Mouse (Mus musculus) limb, embryonic 13.5 days (tissue): ENCODE data around the gene Urad. TPM values are rescaled to one million over a fixed set of nuclear protein-coding genes. Genes with fewer than 3 reads are reported as not detected.

Experiments used
- ATAC-seq: fragments of 200-750 bp; cut with Nextera tagmentation; 2 replicates; pipeline ENCODE4 v1.8.0; 2017; ENCODE audit warnings: low read depth, moderate number of reproducible peaks, moderate TSS enrichment; ENCODE audit not compliant: low FRiP score
- H3K27ac ChIP-seq: fragments of 300-500 bp; sonication (generic); 2 replicates; pipeline ENCODE4 v1.5.1; 2015; ENCODE audit warnings: inconsistent platforms, mild to moderate bottlenecking, moderate library complexity
- H3K27me3 ChIP-seq: fragments of 300-500 bp; sonication (generic); 2 replicates; pipeline ENCODE4 v1.6.1; 2015; ENCODE audit warnings: mild to moderate bottlenecking, inconsistent platforms
- H3K36me3 ChIP-seq: fragments of 300-500 bp; sonication (generic); 2 replicates; pipeline ENCODE4 v1.6.1; 2015; ENCODE audit warnings: inconsistent platforms, mild to moderate bottlenecking, moderate library complexity
- H3K4me1 ChIP-seq: fragments of 300-500 bp; sonication (generic); 2 replicates; pipeline ENCODE4 v1.6.1; 2015; ENCODE audit warnings: inconsistent platforms
- H3K4me2 ChIP-seq: fragments of 300-500 bp; sonication (generic); replicated peaks from 2 replicates; pipeline ENCODE4 v1.6.1; 2015; ENCODE audit warnings: inconsistent platforms, mild to moderate bottlenecking, moderate library complexity
- H3K4me3 ChIP-seq: fragments of 300-500 bp; sonication (generic); 2 replicates; pipeline ENCODE4 v1.5.1; 2015; ENCODE audit warnings: moderate library complexity, mild to moderate bottlenecking, inconsistent platforms
- H3K9ac ChIP-seq: fragments of 300-500 bp; sonication (generic); 2 replicates; pipeline ENCODE4 v1.6.1; 2015; ENCODE audit warnings: mild to moderate bottlenecking, inconsistent platforms
- H3K9me3 ChIP-seq: fragments of 300-500 bp; sonication (generic); 2 replicates; pipeline ENCODE4 v1.6.1; 2016; ENCODE audit warnings: inconsistent platforms
- WGBS: fragments of 180-500 bp; shearing (Covaris S2); methylation state at CpG from one replicate; pipeline ENCODE4 v1.1.7; 2015; 5-methylcytosine and 5-hydroxymethylcytosine counted together
- polyA plus RNA-seq: library from polyadenylated mRNA; unstranded; fragments of >200 nt; fragmentation: Nextera tagmentation; extraction: Ambion mirVana; gene quantifications from 2 replicates; pipeline ENCODE4 v1.2.1, GENCODE M21; 2015

The Urad gene
- polyA plus RNA-seq, 1 experiment from 2014 or later: not detected

GRCm38 (mm10) chr5:147345981-147346380, 23.7 kb upstream of the Urad start:
- H3K9ac ChIP-seq: no peak overlapping the region
- H3K4me1 ChIP-seq: peaks cover 3% of the 10 kb centered on the region
- H3K27ac ChIP-seq: no peak overlapping the region
- 76% methylated on average over 1 of the region's 1 CpGs for WGBS
- H3K9me3 ChIP-seq: 0 out of 2 replicates have a peak, but pooled peaks cover 4% of the 10 kb centered on the region
- H3K4me2 ChIP-seq: no peak overlapping the region
- H3K27me3 ChIP-seq: peaks cover 5% of the 10 kb centered on the region; the same call in 1 of the 2 replicates
- no peaks in the 10 kb centered on the region for H3K36me3 ChIP-seq
- no peak overlapping the region for H3K4me3 ChIP-seq
- ATAC-seq: no peak

GRCm38 (mm10) chr5:147343904-147344303, 21.7 kb upstream of the Urad start:
- no peak for ATAC-seq
- no peak overlapping the region for H3K27ac ChIP-seq
- H3K4me1 ChIP-seq: peaks cover 6% of the 10 kb centered on the region
- H3K9ac ChIP-seq: no peak overlapping the region
- 0 out of 2 replicates have a peak, but pooled peaks cover 4% of the 10 kb centered on the region for H3K9me3 ChIP-seq
- no peaks in the 10 kb centered on the region for H3K36me3 ChIP-seq
- H3K4me3 ChIP-seq: no peak overlapping the region
- WGBS: 91% methylated on average over 10 of the region's 10 CpGs
- H3K27me3 ChIP-seq: peaks cover 5% of the 10 kb centered on the region; the same call in 1 of the 2 replicates
- H3K4me2 ChIP-seq: no peak overlapping the region

- ATAC-seq: no peak
- Histone ChIP-seq H3K27ac (no peak overlapping the region), H3K9me3 (0 out of 2 replicates have a peak, but pooled peaks cover 4% of the 10 kb centered on the region), H3K27me3 (peaks cover 5% of the 10 kb centered on the region; the same call in 1 of the 2 replicates), H3K4me1 (peaks cover 6% of the 10 kb centered on the region), H3K4me2 (no peak overlapping the region), H3K36me3 (no peaks in the 10 kb centered on the region), H3K4me3 (no peak overlapping the region), H3K9ac (no peak overlapping the region)
- 87% methylated on average over 6 of the region's 6 CpGs for WGBS
Observed at GRCm38 (mm10) chr5:147342901-147343300, 20.7 kb upstream of the Urad start.

- H3K36me3 ChIP-seq: no peaks in the 10 kb centered on the region
- no peak overlapping the region for H3K4me2 ChIP-seq
- no peak overlapping the region for H3K4me3 ChIP-seq
- H3K27me3 ChIP-seq: peaks cover 5% of the 10 kb centered on the region; the same call in 1 of the 2 replicates
- 0 out of 2 replicates have a peak, but pooled peaks cover 1% of the 10 kb centered on the region for H3K9me3 ChIP-seq
- H3K4me1 ChIP-seq: peaks cover 6% of the 10 kb centered on the region
- no peak overlapping the region for H3K9ac ChIP-seq
- ATAC-seq: no peak
- no peak overlapping the region for H3K27ac ChIP-seq
- WGBS: 35% methylated on average over 13 of the region's 13 CpGs
Observed at GRCm38 (mm10) chr5:147340741-147341414, 18.6 kb upstream of the Urad start.

- H3K4me3 ChIP-seq: no peak overlapping the region
- H3K9ac ChIP-seq: no peak overlapping the region
- H3K4me1 ChIP-seq: peaks cover 6% of the 10 kb centered on the region
- 81% methylated on average over 11 of the region's 11 CpGs for WGBS
- no peaks in the 10 kb centered on the region for H3K9me3 ChIP-seq
- peaks cover 5% of the 10 kb centered on the region; the same call in 1 of the 2 replicates for H3K27me3 ChIP-seq
- no peak overlapping the region for H3K4me2 ChIP-seq
- no peak overlapping the region for H3K27ac ChIP-seq
- no peaks in the 10 kb centered on the region for H3K36me3 ChIP-seq
- ATAC-seq: no peak
Observed at GRCm38 (mm10) chr5:147339560-147339959, 17.3 kb upstream of the Urad start.

GRCm38 (mm10) chr5:147338967-147339366, 16.7 kb upstream of the Urad start:
- Histone ChIP-seq H3K27ac (no peak overlapping the region), H3K36me3 (no peaks in the 10 kb centered on the region), H3K4me1 (peaks cover 6% of the 10 kb centered on the region), H3K9ac (no peak overlapping the region), H3K27me3 (peaks cover 1% of the 10 kb centered on the region; the same call in 1 of the 2 replicates), H3K4me3 (no peak overlapping the region), H3K9me3 (no peaks in the 10 kb centered on the region), H3K4me2 (no peak overlapping the region)
- no peak for ATAC-seq
- WGBS: 60% methylated on average over 9 of the region's 9 CpGs

GRCm38 (mm10) chr5:147332711-147333110, 10.5 kb upstream of the Urad start:
- no peak overlapping the region for H3K4me2 ChIP-seq
- 0 out of 2 replicates have a peak, but pooled peaks cover 3% of the 10 kb centered on the region for H3K4me1 ChIP-seq
- H3K9ac ChIP-seq: no peak overlapping the region
- peaks cover 7% of the 10 kb centered on the region; the same call in 1 of the 2 replicates for H3K27me3 ChIP-seq
- 34% methylated on average over 7 of the region's 7 CpGs for WGBS
- no peaks in the 10 kb centered on the region for H3K9me3 ChIP-seq
- no peak for ATAC-seq
- H3K4me3 ChIP-seq: no peak overlapping the region
- no peak overlapping the region for H3K27ac ChIP-seq
- no peaks in the 10 kb centered on the region for H3K36me3 ChIP-seq

GRCm38 (mm10) chr5:147331547-147331946, 9.3 kb upstream of the Urad start:
- H3K4me1 ChIP-seq: 0 out of 2 replicates have a peak, but pooled peaks cover 3% of the 10 kb centered on the region
- H3K27ac ChIP-seq: no peak overlapping the region
- no peaks in the 10 kb centered on the region for H3K9me3 ChIP-seq
- peaks cover 7% of the 10 kb centered on the region; the same call in 1 of the 2 replicates for H3K27me3 ChIP-seq
- no peak overlapping the region for H3K4me2 ChIP-seq
- ATAC-seq: no peak
- WGBS: 40% methylated on average over 2 of the region's 2 CpGs
- no peak overlapping the region for H3K4me3 ChIP-seq
- no peak overlapping the region for H3K9ac ChIP-seq
- H3K36me3 ChIP-seq: no peaks in the 10 kb centered on the region

- Histone ChIP-seq H3K9me3 (no peaks in the 10 kb centered on the region), H3K36me3 (no peaks in the 10 kb centered on the region), H3K4me1 (0 out of 2 replicates have a peak, but pooled peaks cover 3% of the 10 kb centered on the region), H3K4me2 (no peak overlapping the region), H3K27me3 (peaks cover 7% of the 10 kb centered on the region; the same call in 1 of the 2 replicates), H3K27ac (no peak overlapping the region), H3K9ac (no peak overlapping the region), H3K4me3 (no peak overlapping the region)
- ATAC-seq: no peak
- 81% methylated on average over 11 of the region's 11 CpGs for WGBS
Observed at GRCm38 (mm10) chr5:147329946-147330345, 7.7 kb upstream of the Urad start.

GRCm38 (mm10) chr5:147327636-147328035, 5.4 kb upstream of the Urad start:
- H3K36me3 ChIP-seq: no peaks in the 10 kb centered on the region
- ATAC-seq: no peak
- 82% methylated on average over 5 of the region's 5 CpGs for WGBS
- H3K27ac ChIP-seq: no peak overlapping the region
- peaks cover 14% of the 10 kb centered on the region for H3K27me3 ChIP-seq
- H3K9ac ChIP-seq: no peak overlapping the region
- H3K9me3 ChIP-seq: no peaks in the 10 kb centered on the region
- no peaks in the 10 kb centered on the region for H3K4me1 ChIP-seq
- no peak overlapping the region for H3K4me3 ChIP-seq
- no peak overlapping the region for H3K4me2 ChIP-seq

GRCm38 (mm10) chr5:147325931-147326330, 3.7 kb upstream of the Urad start:
- H3K27me3 ChIP-seq: peaks cover 31% of the 10 kb centered on the region
- 70% methylated on average over 11 of the region's 11 CpGs for WGBS

GRCm38 (mm10) chr5:147323237-147323917, 1.1 kb upstream of the Urad start:
- ATAC-seq: peak; percentile 54; the same call in 1 of the 2 replicates

More at GRCm38 (mm10) chr5:147325931-147326330, 3.7 kb upstream of the Urad start:
- Histone ChIP-seq H3K4me3 (no peak overlapping the region), H3K27ac (no peak overlapping the region), H3K4me2 (no peak overlapping the region), H3K9ac (no peak overlapping the region), H3K36me3 (no peaks in the 10 kb centered on the region), H3K4me1 (no peaks in the 10 kb centered on the region), H3K9me3 (no peaks in the 10 kb centered on the region)
- ATAC-seq: no peak

More at GRCm38 (mm10) chr5:147323237-147323917, 1.1 kb upstream of the Urad start:
- peaks cover 47% of the 10 kb centered on the region for H3K27me3 ChIP-seq
- no peak overlapping the region; the same call in 1 of the 2 replicates for H3K4me2 ChIP-seq
- H3K9ac ChIP-seq: no peak overlapping the region
- no peaks in the 10 kb centered on the region for H3K36me3 ChIP-seq
- no peak overlapping the region for H3K27ac ChIP-seq
- no peaks in the 10 kb centered on the region for H3K9me3 ChIP-seq
- H3K4me3 ChIP-seq: no peak overlapping the region
- H3K4me1 ChIP-seq: no peaks in the 10 kb centered on the region
- 16% methylated on average over 17 of the region's 17 CpGs for WGBS
